Mouse (Mus musculus) G1E (cell line): Measurements from ENCODE around the gene Kcnip4.

Source experiments
- CTCF ChIP-seq: IDR thresholded peaks from 2 replicates; pipeline ENCODE4 v1.5.1; 2012; ENCODE audit warnings: low read depth, low read length, inconsistent platforms, mixed read lengths
- GATA1 ChIP-seq: IDR thresholded peaks from 2 replicates; pipeline ENCODE4 v1.6.1; 2012; ENCODE audit warnings: borderline replicate concordance, low read length, inconsistent platforms, mixed read lengths
- POLR2AphosphoS5 ChIP-seq: IDR thresholded peaks from 2 replicates; pipeline ENCODE4 v1.6.1; 2012; ENCODE audit warnings: low read depth, low read length, inconsistent platforms; ENCODE audit not compliant: insufficient replicate concordance

DNA sequence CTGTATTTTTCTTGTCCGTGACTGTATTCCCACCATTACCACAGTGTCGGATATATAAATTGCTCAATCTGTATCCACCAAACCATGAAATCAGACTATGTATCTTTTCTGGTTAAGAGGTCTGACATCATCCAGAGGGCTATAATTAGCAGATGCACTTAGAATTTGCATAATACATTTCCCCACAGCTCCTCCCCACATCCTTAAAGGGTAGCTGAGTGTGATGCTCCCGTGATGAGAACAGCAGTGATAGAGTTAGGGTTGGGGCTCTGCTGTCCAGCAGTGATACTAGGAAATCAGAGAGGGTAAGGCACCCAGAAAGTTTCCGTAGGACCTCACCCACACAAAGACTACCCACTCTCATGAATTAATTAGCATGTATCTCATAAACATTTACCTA, 1006.7 kb downstream of the Kcnip4 start:
- TF ChIP-seq POLR2AphosphoS5 = no peak
- TF ChIP-seq GATA1 = no peak
- no peak for TF ChIP-seq CTCF
